Mouse (Mus musculus): Measurements from ENCODE around the gene Zdhhc14.

The Zdhhc14 gene

DNA sequence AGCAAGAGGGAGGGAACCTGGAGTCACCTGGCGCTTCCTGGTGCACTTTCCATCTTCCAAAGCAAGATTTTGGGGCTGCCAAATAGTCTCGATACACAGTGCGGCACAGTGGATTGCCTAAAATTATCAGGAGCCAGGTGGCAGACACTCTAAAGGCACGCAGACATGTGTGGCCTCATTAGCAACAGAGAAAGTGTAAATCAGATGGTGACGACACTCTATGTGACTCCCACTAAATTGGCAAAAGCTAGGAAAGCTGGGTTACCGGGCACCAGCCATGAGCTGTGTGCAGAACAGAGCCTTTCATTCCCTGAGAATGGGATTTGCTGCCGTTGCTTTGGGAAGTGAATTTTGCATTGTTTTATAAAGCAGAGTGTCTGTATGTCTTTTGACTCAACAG is 115.0 kb downstream of the Zdhhc14 start:
- 47% methylated on average over 7 of the region's 7 CpGs for WGBS

DNA sequence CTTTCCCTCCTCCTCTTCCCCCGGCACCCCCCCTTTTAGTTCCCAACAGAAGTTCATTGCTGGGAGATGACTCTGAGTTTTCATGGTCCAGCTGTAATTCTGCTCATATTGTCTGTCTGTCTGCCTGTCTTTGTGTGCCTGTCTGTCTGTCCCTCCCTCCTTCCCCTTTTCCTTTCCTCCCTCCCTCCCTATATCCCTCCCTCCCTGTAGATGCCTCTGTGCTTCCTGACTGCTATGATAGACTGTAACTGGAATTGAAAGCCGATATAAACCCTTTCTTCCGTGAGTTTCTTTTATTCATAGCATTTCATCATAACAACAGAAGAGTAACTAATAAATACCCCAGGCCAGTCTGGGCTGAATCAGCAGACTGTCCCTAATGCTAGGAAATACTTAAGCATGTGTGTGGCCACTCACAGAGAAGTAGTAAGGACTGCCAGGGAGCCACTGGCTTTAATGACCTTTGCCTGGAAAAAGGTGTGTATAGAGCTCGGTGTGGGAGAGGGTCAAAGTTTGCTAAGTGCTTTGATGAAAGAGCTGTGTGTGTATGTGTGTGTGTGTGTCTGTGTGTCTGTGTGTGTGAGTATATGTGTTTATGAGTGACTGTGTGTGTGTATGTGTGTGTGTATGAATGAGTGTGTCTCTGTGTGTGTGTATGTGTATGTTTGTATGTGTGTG is 117.7 kb downstream of the Zdhhc14 start:
- 93% methylated on average over 4 of the region's 4 CpGs for WGBS

DNA sequence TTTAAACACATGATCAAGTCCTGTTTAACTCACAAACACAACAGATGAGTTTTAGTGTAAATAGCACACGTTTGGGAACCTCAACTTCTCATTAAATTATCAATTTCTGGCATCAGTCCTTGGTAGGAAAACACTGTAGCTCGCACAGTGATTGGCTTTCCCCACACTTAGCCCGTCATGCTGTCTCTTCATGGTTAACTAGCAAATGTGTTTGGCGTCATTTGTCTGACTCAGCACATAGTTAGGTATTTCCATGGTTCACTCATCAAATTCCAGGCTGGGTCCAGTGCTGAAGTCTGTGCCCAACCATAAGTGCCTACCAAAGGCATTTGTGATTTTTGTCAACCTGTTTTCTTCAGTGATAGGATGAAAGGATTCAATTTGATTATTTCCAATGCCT is 119.9 kb downstream of the Zdhhc14 start:
- 82% methylated on average over 4 of the region's 4 CpGs for WGBS

DNA sequence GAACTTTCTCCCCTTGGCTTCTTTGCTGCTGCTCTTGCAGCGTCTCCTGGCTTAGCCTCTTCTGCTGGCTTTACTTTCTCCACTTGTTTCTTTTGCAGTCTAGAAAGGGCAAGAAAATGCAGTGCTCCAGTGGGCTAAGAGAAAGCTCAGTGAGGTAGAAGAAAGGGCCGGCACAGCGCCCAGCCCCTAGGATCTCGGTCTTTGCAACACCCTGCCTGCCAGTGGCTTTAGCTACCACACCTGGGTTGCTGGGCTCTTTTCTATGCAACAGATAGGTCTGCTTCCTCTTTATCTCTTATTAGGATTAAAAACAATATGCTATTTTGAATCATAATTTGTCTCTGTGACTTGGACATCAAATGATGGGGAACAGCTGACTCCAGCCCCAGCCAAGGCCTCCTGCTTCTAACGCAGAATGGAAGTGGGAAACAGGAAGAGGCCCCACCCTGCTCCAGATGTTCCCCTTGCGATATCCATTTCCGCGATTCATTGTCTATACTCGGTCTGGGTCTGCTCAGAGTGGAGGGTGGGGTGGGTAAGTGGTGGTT is 122.5 kb downstream of the Zdhhc14 start:
- WGBS, result 62% methylated on average over 9 of the region's 9 CpGs

DNA sequence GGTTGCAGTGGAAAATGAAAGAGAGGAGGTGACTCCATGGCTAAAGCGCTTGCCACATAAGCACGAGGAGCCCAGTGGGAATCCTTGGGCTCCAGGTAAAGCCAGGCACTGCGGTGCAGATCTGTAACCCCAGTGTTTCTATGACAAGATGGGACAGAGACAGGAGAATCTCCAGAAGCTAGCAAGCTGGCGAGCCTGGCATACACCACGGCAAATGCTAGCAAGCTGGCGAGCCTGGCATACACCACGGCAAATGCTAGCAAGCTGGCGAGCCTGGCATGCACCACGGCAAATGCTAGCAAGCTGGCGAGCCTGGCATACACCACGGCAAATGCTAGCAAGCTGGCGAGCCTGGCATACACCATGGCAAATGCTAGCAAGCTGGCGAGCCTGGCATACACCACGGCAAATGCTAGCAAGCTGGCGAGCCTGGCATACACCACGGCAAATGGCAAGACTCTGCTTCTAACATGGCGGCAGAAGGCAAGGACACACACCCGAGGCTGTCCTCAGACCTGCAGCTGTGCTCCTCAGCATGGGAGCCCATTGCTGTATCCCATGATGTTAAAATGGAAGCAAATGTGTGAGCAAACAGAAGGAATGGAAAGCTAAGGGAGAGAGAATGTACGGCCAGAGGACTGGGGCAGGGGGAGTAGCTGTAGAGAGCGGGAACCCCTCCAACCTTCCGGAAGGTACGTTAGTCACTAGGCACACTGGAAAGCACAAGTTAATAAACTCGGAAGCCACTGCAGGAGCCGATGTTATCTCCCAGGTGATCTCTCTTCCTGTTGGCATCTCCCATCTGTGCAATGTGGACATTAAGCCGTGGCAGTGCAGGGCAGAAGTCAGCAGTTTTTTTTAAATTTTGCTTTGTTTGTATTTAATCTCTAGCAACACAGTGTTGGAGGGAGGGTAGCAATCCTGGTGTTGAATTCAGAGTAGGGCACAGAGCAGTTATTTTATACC is 129.6 kb downstream of the Zdhhc14 start:
- 64% methylated on average over 25 of the region's 25 CpGs for WGBS

DNA sequence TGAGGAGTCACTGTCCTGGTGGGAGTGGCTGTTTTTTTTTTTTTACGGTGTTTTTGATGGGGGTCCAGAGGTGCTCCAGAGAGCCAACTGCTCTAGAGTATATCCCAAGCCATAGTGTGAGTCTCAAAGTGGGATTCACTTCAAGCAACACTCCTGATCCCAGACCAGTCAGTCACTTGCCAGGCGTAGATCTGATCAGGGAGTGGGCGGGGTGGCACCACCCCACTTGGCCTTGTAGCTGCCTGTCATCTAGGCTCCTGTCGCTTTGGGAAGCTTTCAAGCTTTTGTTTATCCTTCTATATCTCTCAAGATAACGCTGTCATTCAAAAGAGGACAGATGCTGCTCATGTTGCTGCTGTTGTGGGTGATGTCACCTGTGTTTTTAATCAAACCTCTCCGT is 130.4 kb downstream of the Zdhhc14 start:
- 79% methylated on average over 6 of the region's 6 CpGs for WGBS

DNA sequence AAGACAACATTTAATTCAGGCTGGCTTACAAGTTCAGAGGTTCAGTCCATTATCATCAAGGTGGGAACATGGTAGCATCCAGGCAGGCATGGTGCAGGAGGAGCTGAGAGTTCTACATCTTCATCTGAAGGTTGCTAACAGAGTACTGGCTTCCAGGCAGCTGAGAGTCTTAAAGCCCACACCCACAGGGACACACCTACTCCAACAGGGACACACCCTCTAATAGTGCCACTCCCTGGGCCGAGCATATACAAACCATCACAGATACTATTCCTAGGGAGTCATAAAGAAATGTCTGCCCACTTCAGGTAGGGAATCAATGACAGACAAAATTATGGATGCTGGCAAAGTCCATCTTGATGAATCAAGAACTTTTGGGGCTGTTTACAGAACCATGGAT is 132.5 kb downstream of the Zdhhc14 start:
- WGBS, result 59% methylated on average over 1 of the region's 1 CpGs

DNA sequence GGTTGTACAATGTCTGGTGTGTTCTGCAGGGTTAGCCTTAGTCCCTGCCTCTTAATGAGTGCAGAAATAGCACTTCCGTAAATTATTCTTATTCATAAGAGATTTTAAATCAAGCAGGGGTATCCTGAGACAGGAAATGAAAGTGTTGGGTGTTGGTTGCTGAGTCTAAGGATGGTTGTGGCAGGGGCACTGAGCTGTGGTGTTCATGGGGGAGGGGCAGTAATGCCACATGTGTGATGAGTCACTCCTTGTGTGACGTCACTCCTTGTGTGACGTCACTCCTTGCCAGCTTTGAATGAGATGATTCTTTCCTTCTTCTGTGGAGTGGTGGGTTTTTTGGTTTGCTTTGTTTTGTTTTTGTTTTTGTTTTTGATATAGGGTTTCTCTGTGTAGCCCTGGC is 134.0 kb downstream of the Zdhhc14 start:
- WGBS, result 57% methylated on average over 3 of the region's 3 CpGs

DNA sequence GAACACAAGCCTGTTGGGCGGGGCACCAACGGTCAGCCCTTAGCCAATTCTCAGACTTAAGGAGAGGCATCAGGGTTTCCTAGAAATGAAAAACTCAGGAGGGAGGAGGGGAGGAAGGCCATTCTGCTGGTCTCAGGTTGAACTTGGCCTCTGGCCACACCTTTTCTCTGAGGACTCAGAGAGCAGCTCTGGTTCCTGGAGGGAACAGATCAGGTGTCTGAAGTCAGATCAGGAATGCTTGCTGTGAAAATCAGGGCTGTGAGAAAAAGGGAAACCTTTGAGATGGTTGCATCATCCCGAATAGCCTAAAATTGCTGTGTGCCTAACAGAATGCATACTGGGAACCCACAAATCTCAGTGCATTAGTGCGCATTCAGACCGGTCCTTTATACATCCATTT is 135.3 kb downstream of the Zdhhc14 start:
- 96% methylated on average over 5 of the region's 5 CpGs for WGBS

DNA sequence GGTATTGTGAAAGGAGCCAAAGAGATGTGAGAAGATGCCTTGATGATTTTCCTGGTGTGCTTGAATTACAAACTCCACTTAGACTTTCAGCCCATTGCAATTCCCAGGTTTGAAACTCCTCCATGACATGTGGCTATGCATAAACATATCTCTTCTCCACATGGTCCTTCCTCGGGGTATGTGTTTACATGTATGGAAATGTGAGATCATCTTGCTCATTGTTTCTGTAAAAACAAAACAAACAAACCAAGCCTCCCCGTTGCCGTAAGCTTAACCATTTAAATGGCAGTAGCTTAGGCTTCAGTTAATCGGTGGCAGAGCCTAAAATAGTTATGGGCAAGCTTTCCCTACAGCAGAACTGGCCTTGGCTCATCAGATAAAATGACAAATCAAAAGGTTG is 137.3 kb downstream of the Zdhhc14 start:
- 47% methylated on average over 4 of the region's 4 CpGs for WGBS

DNA sequence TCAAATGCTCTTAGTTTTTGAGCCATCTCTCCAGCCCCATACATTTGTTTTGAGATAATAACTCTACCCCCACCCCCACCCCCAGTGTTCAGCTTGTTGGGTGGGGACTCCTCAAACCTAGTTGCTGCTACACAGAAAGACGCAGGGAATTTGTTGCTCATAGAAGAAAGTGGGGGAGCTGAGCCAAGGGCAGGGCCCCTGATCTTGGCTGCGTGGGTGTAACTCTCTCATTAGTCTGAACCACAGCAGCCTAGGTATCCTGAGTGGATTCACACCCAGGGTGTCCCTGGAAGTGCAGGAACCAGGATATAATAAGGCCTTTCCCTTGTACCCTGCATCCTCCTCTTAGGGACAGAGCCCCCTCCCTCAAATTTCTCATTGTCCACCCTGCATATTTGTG is 142.9 kb downstream of the Zdhhc14 start:
- WGBS, result 67% methylated on average over 2 of the region's 2 CpGs

DNA sequence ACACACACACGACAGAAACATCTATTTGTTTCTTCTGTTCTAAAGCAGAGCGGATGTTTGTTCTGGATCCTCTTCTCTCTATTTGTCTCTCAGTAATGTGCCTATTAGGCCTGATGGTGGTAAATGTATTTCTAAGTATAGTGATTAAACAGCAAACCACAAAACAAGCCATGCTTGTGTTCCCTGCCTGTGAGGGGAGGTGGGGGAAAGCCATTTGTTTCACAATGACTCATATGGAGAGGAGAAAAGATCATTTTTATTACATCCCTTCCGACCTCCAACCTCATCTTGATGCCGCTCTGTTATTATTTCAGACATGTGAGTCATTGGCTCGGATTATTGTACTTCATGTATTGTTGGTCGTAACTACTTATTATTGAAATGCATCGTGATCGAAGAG is 149.1 kb downstream of the Zdhhc14 start:
- 81% methylated on average over 8 of the region's 8 CpGs for WGBS

DNA sequence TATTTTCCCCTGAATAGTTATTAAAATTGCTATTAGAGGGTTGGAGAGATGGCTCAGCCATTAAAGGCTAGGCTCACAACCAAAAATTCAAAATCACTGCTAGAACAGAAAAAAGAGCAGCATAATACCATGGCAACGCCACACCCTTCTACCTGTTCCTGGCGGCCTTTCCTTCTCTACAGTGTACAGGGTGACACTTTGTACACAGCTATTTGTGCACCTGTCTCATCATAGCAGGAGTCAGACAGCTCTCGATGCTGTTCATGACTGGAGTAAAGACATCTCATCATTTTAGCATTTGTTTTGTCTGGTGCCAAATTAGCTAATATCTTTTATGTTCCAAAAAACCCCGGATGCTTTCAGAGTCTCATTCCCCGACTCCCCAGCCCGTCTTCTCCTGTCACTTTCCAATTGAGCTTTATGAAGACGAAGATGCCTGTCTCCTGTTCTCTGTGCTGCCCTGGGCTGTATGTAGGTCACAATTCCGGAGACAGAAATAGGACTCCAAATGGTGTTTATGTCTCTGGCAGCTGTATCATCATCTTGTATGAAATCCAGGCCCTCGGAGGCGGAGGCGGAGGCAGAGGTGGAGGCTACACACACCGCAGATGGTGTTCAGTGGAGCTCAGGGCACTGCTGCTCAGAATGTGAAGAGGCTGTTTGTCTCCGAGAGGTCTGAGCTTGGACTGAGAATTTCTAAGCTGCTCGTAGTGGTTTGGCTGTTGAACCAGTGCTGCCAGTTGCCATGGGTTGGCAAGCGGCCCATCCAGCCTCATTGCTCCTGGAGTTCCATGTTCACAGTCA is 150.8 kb downstream of the Zdhhc14 start:
- 31% methylated on average over 15 of the region's 15 CpGs for WGBS

DNA sequence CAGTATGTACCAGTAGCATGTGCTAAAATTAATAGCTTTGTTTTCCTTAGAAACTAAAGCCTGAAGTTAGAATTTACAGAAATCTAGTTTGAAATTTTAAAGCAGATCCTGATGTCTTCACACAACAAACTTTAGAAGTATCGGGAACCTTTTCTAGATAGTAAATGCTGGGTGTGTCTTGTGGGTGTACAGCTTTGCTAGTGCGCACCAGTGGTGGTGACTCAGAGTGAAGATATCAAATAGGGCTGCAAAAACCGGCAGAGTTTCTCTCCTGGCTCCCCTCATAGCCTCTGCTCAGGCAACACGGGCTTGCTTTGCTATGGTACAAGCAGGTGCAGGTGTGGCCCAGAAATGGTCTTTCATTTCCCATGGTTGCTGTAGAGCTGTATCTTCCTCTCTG is 157.8 kb downstream of the Zdhhc14 start:
- 70% methylated on average over 4 of the region's 4 CpGs for WGBS

DNA sequence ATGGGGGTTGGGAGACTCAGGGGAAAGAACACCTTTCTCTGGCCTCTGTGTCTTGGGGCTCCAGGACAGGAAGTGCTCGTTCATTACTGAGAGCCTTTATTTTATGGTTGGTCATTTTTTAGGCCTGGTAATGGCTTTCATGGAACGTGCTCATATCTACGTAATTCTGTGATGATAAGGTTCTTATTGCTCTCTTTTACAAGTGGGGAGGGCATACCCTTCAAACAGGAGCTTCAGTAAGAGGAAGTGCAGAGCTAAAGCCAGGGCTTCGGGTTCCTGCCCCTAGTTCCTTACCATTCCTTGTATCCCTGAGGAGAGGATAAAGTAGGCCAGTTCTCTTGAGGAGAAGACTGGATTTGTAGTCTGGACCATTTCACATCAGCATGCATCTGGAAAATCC is 158.3 kb downstream of the Zdhhc14 start:
- 88% methylated on average over 4 of the region's 4 CpGs for WGBS

DNA sequence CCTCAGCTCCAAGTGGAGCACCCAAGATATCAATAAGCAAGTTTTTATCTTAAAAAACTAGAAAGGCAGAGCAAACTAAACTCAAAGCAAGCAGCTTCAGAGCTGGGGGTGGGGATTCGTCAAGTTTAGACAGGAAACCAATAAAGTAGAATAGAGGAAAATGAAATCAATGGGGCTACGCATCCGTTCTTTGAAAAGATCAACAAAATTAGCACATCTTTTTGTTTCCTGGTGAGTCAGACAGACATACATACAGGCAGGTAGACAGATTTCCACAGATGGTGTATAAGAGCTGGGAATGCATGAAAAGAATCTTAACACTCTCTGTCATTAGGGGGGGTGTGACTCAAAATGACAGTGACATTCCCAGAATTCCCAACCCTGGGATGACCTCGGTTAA is 159.2 kb downstream of the Zdhhc14 start:
- 89% methylated on average over 4 of the region's 4 CpGs for WGBS

DNA sequence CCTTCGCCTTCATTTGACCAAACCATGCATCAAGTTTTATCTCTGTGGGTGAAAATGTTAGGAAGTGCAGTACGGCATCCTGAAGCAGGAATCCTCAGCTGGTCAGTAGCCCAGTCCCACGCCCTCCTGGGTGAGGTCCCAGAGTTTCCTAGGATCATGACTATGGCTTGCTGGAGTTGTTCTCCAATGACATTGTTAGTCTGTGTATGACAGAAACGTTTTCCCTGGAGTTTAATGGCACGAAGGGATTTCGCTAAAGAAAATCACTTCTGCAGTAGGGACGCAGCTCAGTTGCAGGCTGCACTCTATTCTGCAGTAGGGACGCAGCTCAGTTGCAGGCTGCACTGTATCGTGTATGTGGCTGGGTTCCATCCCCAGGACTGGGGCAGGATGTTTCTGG is 161.6 kb downstream of the Zdhhc14 start:
- WGBS, result 71% methylated on average over 9 of the region's 9 CpGs

DNA sequence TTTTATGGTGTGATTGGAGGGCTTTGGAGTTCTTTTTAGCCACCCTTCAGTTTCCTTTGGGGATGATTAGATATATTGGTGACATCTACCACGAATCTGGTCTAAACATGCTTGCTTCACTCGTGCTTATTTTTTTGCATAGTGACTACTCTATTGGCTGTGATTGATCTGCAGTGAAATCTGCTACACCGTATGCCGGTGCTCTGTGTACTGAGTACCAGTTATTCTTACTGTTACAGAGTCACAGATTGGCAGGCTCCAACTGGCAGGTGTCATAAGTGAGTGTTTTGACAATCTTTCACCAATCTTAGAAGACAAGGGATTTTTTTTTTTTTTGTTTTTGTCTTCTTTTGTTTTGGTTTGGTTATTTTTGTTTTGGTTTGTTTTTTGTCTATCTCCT is 163.2 kb downstream of the Zdhhc14 start:
- 88% methylated on average over 4 of the region's 4 CpGs for WGBS

DNA sequence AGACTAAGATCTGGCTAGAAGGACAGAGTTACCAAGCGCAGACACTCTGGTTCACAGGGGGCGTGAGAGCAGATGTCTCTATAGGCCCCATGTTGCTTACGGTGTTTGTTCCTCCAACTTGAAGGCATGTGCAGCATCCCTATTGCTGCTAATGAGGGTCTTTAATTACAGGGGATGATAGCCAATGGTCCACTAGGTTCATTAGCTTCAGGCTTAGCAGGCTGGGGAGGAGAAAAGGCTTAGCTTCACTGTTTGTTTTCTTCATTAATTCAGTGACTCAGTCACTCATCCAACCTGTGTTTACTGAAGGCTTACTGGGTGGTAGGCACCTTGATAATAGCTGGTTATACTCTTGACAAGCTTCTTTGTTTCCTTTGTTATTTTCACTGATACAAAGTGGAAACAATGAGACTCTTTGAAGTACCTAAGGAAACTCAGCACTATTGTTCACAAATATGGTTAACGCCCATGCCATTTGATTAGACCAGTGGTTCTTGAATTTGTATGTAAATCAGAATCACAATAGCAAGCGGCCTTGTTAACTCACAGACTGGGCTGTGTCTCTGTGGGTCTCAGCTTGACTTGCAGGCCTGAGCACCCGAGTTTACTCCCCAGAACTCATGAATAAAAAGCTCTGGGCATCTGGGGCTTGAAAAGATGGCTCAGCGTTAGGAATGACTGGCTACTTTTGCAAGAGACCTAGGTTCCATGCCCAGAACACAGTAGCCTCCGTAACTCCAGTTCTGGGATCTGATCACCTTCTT is 168.1 kb downstream of the Zdhhc14 start:
- WGBS, result 68% methylated on average over 8 of the region's 8 CpGs

DNA sequence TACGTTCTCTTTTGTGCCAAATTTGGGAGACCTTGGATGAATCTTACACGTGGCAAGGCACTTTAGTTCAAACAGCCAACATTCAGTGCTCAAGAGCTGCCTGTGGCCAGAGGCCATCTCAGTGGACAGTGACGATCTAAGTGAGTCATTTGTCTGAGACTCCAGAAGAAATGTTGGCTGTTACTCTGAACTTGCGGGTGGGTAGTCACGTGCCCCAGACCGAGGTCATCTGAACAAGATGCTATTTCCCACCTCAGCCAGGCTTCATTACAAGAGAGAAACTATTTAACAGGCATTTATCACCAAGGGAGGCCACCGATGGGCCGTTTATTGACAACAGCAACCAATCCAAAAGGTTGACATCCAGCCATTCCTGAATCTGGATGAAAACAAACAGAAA is 174.3 kb downstream of the Zdhhc14 start:
- 73% methylated on average over 8 of the region's 8 CpGs for WGBS

DNA sequence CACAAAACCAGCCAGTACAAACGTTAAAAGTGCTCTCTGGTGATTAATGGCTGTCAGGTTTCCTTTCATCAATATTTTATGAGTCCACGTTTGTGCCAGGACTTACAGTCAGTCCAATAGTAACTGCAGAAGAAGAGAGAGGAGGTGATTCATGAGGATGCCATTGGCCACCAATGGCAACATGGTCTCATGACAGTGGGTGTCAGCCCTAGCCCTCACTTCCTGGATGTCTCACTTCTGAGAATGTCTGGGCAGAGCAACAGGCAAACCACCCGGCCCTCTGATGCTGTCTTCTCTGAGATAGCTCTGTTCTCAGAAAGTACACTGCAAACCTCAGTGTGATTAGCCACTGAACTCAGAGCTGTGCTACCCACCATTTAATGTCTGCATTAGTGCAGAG is 176.1 kb downstream of the Zdhhc14 start:
- WGBS, result 79% methylated on average over 3 of the region's 3 CpGs
